Mouse (Mus musculus) lung, postnatal 0 days (tissue): ENCODE measurements at regions not wholly inside any gene's neighbourhood (a gene's known extent, or its start where the extent isn't known, plus 50 kb on each side); places are given as distances from the start of the nearest gene placed in this dataset.

Source experiments
- CTCF ChIP-seq: IDR thresholded peaks from 2 replicates; pipeline ENCODE4 v1.5.1; 2016; ENCODE audit warnings: antibody characterized with exemption, mild to moderate bottlenecking
- EP300 ChIP-seq: IDR thresholded peaks from 2 replicates; pipeline ENCODE4 v1.6.1; 2016; ENCODE audit warnings: antibody characterized with exemption, mild to moderate bottlenecking, control low read depth

DNA sequence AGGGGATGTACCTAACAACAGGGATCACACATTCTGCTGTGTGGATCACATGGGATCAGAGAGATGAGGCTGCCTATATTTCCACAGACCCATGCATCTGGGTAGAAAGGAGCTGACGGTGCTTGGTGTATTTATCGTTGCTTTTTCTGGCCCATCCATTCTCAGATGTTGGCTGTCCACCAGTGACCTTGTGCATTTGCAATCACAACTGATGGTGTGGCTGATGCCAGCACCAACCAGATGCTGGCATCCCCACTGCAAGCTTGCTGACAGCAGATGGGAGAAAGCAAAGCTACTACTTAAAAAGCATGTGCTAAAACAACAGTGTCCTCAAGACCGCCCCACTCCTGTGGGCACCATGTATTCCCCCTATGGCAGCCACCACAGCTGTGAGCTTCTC, 198.3 kb upstream of the Dapk1 start:
- TF ChIP-seq CTCF (no peak), EP300 (no peak)
